13 mouse cellular contexts compared by ENCODE assay signal in genomic region chr4:151232028-151232427, GRCm38 (mm10).
DNase-seq lines count a peak whose midpoint lies in the region; TF ChIP-seq lines count a peak whose summit lies in the region.
"Had no signal": no experiment of that assay in that cellular context is flagged by ENCODE, and none has a peak within 500 bp of the region (broad histone marks: within the 10 kb centered on the region; RNA-seq: fewer than 3 reads in every experiment).

No protein-coding gene starts in this region.

- no peak overlapping the region for H3K27ac ChIP-seq in layer of hippocampus, adult 2 months
- H3K27ac ChIP-seq in spleen, adult 2 months (ENCODE audit: insufficient read depth, low read length), result no peak overlapping the region
- H3K27ac ChIP-seq: liver, embryonic 15.5 days had no signal

- TF ChIP-seq POLR2A in spleen, adult 2 months (IDR thresholded peaks at IDR 0.05; ENCODE audit: low read depth, low read length), result no peak

- WGBS in spleen, adult 2 months, result 69% methylated on average over 3 of the region's 3 CpGs

- H3K4me3 ChIP-seq in layer of hippocampus, adult 2 months, result no peak overlapping the region
- H3K4me3 ChIP-seq in spleen, adult 2 months (ENCODE audit: extremely low read depth, insufficient read depth, insufficient read length), result no peak overlapping the region
- H3K4me3 ChIP-seq: liver, embryonic 15.5 days had no signal

- peak; percentile 68 for TF ChIP-seq CTCF in layer of hippocampus, adult 2 months (conservative IDR thresholded peaks at IDR 0.05)
- 0 out of 2 replicates have a peak, but pooled peaks have one; percentile 10 for TF ChIP-seq CTCF in spleen, adult 2 months (IDR thresholded peaks at IDR 0.05; ENCODE audit: extremely low read depth, insufficient read depth, insufficient read length, insufficient replicate concordance)

- no peaks in the 10 kb centered on the region for H3K4me1 ChIP-seq in spleen, adult 2 months (ENCODE audit: control insufficient read depth, insufficient read depth, insufficient read length)
- H3K4me1 ChIP-seq: liver, embryonic 15.5 days had no signal

- H3K36me3 ChIP-seq in spleen, adult 2 months (ENCODE audit: control insufficient read depth, insufficient read depth, low read length), result no peaks in the 10 kb centered on the region
- H3K36me3 ChIP-seq: G1E; liver, embryonic 15.5 days had no signal

- no peaks in the 10 kb centered on the region for H3K27me3 ChIP-seq in spleen, adult 2 months (ENCODE audit: control insufficient read depth, insufficient read depth, low read length)
- H3K27me3 ChIP-seq: liver, embryonic 15.5 days had no signal

- no peak for DNase-seq in layer of hippocampus, adult 2 months (ENCODE audit: low spot score in 2 of 2)
- DNase-seq in layer of hippocampus, adult 8-10 months (ENCODE audit: low spot score in 2 of 2), result no peak
- DNase-seq in spleen, adult 2 months (ENCODE audit: low read depth in 1 of 2, low spot score in 2 of 2), result no peak
- no peak for DNase-seq in spleen, postnatal 14 days (ENCODE audit: low spot score in 2 of 2)
- peak; percentile 68 for DNase-seq in ZHBTc4 (ENCODE audit: low read depth, low spot score)
- DNase-seq in cerebellum, postnatal 4 days (ENCODE audit: low spot score in 2 of 2), result no peak
- no peak for DNase-seq in retina, postnatal 1 day
- DNase-seq: cerebellum, adult 8-10 months; gastrocnemius, postnatal 36 days; kidney, adult 11 months; thymus, adult 2 months had no signal
